Mouse (Mus musculus) right cerebral cortex, adult 18-20 months (tissue): ENCODE measurements around the gene Slc2a1.
A peak's percentile ranks its signal among the peaks of the same experiment; 100 is the strongest.

Source experiments
- DNase-seq: peaks from one replicate; pipeline ENCODE4 v3.0.0; 2022; ENCODE audit warnings: mixed read lengths

The Slc2a1 gene

DNA sequence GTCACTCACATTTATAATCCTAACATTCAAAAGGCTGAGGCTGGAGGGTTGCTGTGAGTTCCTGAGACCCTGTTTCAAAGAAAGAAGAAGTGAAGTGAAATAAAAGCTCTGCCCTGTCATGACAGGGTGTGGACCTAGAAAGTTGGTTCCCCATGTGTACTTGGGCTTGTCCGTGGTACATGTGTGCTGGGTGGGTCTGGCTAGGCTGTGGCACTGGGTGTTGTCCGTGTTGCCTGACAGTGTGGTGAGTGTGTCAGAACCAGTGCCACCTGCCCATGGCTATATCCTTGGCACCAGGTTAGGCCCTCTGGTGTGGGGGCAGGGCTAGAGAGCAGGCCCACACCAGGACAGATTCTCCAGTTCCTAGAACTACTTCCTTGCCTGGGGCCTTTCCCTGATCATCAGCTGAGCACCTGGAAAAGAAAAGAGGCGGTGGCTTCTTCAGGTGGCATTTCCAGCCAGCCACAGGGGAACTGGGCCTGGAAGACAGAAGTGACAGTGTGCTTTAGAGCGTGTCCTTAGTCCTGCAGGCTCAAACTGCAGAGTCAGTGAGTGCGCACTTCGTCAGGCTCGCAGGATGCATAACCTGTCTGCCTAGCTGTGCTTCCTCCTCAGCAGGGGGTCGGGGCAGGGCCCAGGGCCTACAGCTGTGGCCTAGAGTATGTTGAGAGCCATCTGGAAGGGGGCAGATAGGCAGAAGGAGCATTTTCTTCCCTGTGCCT is 22.8 kb downstream of the Slc2a1 start:
- no peak for DNase-seq

GRCm38 (mm10) chr4:119133306-119133705 is 24.8 kb downstream of the Slc2a1 start:
- no peak for DNase-seq

- DNase-seq = no peak
Measured at GRCm38 (mm10) chr4:119133860-119134259, 25.3 kb downstream of the Slc2a1 start.

- DNase-seq = no peak
Measured at GRCm38 (mm10) chr4:119137313-119137712, 28.8 kb downstream of the Slc2a1 start.

DNA sequence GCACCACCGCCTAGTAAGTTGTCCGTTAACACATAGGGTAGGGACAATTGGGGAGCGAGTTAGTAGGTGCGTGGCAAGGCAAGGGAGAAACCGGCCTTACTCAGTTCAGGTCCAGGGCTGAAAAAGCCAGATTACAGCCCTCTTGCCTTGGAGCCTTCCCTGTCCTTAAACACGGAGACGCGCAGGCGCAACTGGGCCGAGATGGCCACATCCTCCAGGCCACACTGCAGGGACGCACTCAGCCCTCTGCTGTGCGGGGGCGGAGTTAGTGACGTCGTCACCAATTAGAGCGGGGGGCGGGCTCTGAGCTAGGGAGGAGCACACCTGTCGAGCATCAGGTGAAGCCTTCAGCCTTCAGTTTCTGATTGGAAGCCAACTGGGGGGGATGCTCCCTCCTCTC is 29.7 kb downstream of the Slc2a1 start:
- DNase-seq = peak; percentile 81

GRCm38 (mm10) chr4:119138776-119139175 is 30.3 kb downstream of the Slc2a1 start:
- no peak for DNase-seq

DNA sequence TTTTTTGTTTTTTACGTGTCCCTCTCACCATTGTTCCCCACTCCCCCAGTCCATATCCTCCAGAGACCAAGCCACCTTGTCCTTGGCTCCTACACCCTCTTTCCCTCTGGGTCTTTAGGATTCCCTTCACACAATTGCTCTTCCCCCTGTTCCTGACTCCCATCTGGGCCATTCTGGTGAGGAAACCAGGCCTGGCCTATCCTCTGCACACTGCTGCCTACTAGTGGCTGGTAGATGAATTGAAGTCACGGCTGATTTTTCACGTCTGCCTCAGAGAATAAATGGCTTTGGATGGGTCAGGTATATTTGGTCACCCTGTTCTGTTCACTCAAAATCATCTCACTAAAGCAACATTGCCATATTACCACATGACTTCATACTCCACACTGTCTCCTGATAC is 31.6 kb downstream of the Slc2a1 start:
- DNase-seq = no peak

DNA sequence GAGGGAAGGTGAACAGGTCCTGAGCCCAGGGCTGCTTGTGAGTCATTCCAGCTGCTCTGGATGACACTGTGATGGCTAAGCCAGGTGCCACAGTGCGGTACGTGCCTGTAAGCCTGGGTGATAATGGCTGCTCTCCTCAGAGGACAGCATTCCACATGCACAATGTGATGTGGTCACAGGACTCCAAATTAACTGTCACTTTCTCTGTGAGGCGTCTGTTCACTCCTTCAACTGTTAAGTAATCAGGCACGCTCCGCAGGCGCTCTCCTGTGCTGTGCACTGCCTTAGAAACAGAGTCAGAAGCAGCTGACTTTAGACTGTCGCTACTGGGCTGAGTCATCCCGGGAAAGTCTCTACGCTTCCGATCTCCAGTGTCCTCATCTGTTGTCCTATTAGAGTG is 32.7 kb downstream of the Slc2a1 start:
- peak; percentile 48 for DNase-seq

DNA sequence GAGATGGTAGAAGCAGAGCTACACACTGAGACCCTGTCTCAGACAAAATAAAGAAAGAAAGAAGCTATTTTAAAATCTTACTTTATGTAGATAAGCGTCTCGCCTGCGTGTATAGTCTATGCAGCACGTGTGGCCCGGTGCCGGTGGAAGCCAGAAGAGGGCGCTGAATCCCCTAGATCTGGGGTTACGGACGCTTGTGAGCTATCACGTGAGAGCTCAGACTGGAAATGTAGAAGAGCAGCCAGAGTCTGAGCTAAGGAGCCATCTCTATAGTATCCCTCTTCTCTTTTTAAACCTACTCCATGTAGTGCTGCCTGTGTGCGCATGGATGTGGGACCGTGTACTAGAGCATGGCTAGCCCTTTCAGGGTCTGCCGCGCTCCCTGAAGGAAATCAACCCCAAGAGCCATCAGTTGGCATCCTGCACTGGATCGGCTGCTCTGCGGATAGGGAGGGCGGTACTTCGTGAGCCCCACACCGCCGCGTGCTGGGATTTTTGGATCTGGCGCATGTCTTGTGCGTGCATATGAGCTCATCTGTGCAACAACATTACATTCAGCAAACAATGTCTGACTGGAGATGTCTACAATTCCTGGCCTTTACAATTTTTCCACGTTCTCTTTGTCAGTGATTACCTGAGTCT is 33.8 kb downstream of the Slc2a1 start:
- DNase-seq = no peak

- DNase-seq = no peak
Measured at GRCm38 (mm10) chr4:119146816-119147215, 38.3 kb downstream of the Slc2a1 start.

DNA sequence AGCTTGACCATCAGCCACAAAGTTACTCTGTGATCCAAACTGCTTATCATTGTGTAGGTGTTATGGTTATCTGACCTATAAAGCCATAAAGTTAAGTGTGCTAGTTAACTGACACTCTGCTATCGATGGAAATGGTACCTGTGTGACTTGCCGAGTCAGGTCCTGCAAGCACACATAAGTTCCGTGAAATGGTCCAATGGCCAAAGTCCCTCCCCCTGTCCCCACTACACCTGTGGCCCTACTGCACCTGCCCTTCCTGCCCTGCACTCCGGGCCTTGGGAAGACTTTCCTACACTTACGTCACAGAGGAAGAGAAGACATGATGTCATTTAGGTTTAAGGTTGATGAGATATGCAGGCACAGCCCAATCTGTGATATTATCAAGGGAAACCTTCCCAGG is 38.8 kb downstream of the Slc2a1 start:
- DNase-seq = no peak

DNA sequence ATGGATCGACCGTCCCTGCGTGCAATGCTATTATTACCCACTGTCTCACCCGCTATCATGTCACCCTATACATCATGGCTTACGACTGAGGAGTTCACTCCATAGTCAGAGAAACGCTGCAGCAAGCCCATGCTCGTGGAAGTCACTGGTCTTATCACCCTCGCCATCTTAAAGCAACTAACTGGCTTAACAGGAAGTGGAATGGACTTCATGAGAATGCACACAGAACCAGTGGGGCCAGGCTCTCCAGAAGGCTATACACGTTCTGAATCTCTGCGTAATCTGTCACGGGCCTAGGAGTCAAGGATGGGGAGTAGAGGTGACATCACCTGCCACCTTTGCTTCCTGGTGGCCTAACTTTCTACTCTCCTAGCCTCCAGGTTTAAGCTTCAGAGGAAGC is 40.2 kb downstream of the Slc2a1 start:
- DNase-seq = no peak

GRCm38 (mm10) chr4:119157186-119157585 is 48.7 kb downstream of the Slc2a1 start:
- DNase-seq = no peak

DNA sequence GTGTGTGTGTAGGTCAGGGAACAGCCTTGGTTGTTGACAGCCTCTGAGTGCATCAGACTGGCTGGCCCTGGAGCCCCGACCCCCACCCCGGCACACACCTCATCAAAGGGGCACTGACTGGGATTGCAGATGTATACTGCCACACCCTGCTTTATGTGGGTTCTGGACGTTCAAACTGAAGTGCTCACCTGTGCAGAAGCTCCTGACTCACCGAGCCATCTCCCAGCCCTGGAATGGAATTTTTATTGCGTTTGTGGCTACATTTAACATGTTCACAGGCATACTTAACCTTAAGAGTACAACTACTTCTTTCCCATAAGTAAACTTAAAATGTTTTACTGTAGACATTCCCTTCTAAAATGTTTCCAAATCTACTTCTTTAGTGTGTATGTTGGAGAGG is 49.4 kb downstream of the Slc2a1 start:
- no peak for DNase-seq

DNA sequence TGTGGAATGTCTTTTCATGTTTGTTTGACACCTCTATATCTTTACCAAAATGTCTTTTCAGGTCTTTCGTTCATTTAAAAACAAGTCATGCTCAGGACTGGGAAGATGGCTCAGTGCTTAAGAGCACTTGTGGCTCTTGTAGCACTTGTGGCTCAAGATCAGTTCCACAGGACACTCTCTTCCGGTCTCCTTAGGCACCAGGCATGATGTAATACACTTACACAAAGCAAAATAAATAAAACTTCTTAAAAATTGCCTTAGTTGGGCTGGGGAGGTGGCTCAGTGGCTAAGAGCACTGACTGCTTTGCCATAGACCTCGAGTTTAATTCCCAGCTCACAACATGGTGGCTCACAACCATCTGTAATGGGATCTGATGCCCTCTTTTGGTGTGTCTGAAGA is 52.8 kb downstream of the Slc2a1 start:
- no peak for DNase-seq

- DNase-seq = no peak
Measured at GRCm38 (mm10) chr4:119162990-119163389, 54.5 kb downstream of the Slc2a1 start.

- DNase-seq = no peak
Measured at GRCm38 (mm10) chr4:119165916-119166315, 57.4 kb downstream of the Slc2a1 start.

- no peak for DNase-seq
Measured at GRCm38 (mm10) chr4:119167068-119167467, 58.6 kb downstream of the Slc2a1 start.

- DNase-seq = peak; percentile 86
Measured at GRCm38 (mm10) chr4:119167663-119168062, 59.2 kb downstream of the Slc2a1 start.

DNA sequence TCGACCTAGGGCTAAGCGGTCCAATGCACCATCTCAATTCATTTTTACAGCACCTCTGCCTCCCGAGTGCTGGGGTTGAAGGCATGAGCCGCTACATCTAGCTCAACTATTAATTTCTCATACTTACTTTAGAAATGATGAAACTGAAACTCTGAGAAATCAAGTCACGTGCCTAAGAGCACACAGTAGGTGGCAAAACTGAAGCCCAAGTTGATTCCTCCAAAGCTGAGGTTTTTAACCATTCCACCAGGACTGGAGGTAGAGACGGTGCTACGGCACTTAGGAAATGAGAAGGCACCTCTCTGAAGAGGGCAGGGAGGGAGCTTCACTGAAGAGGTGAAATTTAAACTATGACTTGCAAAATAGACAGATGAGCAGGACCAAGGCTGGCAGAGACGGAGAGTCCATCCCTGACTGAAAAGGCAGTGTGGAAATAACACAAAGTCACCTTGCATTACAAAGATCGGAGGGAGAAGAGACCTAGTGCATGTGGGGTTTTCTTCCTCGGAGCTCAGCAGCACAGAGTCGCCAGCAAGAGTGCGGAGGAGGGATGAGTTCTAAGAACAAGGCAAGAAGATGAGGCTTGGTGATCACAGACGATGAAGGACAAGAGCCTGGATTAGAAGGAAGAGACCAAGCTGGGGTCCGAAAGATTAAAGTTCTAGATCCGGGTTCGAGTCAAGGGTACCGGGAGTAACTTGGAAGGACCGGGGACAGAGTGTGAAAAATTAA is 64.6 kb downstream of the Slc2a1 start:
- DNase-seq = peak; percentile 35

DNA sequence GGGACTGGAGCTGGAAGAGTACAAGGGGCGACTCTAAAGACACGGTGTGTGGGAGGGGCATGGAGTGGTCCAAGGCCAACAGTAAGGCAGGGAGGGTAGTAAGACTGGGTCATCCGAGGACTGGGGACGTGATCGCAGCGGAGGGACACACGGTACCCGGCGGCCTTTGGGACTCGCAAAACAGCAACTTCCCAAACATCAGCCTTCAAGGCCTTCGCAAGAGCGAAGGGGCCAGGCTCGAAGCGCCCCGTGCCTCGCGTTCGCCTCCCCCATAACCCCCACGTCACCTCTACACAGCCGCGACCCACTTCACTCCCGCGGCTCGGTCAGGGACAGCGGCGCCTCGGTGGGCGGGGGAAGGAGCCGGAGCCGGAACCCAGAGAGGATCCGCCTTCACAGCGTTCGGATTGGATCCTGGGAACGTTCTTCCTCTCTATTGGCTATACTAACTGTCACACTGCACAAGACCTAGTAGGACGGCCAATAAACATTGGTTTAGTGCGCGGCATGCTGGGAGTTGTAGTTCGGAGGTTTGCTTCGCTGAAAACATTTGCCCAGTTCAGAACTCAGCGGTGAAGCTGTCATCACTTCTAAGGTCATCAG is 65.4 kb downstream of the Slc2a1 start, which contains the start of gene Zfp691:
Gene Zfp691 (minus strand): TSS at position 345 of the 603 bp plus-strand sequence.
- peak; percentile 98 for DNase-seq

GRCm38 (mm10) chr4:119177702-119178101 is 69.2 kb downstream of the Slc2a1 start:
- no peak for DNase-seq

DNA sequence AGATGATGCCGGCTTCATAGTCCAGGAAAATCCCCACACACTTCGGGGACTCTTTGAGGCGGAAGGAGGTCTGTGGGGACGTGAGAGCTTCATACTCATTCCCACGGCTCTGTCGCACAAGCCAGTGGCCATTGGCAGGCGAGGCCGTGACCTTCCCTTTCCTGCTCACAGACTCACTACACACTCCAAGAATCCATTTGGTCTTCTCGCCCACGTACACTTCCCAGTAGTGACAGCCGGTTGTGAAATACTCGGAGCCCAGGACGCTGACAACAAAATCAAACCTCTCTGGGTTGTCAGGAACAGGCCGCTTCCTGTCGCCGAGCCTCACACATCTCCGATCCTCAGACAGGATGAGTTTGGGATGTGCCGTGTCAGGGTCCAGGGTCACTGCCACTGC is 69.8 kb downstream of the Slc2a1 start:
- DNase-seq = no peak
